Mouse (Mus musculus): Measurements from ENCODE around the gene Fam208a.

DNA sequence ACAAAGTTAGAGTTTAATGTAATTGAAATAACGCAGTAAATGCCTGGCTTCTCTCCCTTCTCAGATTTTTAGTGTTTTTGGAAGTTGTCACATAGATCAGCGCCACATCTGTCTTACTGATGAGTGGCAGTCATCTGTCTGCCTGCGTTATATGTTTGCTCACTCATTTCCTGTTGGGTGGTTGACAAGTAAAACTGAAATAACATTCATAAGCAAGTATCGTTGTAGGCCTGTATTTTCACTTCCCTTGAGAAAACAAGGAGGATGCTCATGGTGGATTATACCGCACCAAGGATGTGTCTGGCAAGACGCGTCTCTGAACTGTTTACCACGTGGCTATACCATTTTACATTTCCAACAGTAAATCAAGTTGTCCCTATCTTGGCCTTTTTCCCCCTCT, 15.9 kb upstream of the Fam208a start:
- no peak for TF ChIP-seq CTCF (conservative IDR thresholded peaks at IDR 0.05 in 1 of 2, IDR thresholded peaks at IDR 0.05 in 1 of 2; ENCODE audit: low read depth in 2 of 2, low read length in 2 of 2)
- no peak for TF ChIP-seq POLR2A (IDR thresholded peaks at IDR 0.05; ENCODE audit: low read depth, low read length)
- no peak for TF ChIP-seq EP300 (IDR thresholded peaks at IDR 0.05; ENCODE audit: low read length)
- TF ChIP-seq MAFK (IDR thresholded peaks at IDR 0.05; ENCODE audit: insufficient replicate concordance, low read length): no peak
- TF ChIP-seq CHD2 (IDR thresholded peaks at IDR 0.05; ENCODE audit: low read length): no peak

Data from CH12.LX (cell line).